Mouse (Mus musculus) ZHBTc4 (cell line): ENCODE data around the gene Prrg4.
"Not testable (repeated sequence)": the region's sequence is repeated elsewhere in the genome, so short reads cannot be mapped to it uniquely, and the experiment has no call there.

Experiments
- DNase-seq: peaks from one replicate; pipeline ENCODE4 v3.0.0-alpha.2; 2011; ENCODE audit warnings: low read depth, low spot score

Prrg4 gene

GRCm38 (mm10) chr2:104849276-104849990 lies at the start of gene Prrg4:
Gene Prrg4, minus strand, starts transcription at chr2:104849876.
- peak; percentile 87 for DNase-seq

- DNase-seq = peak; percentile 69
Observed at GRCm38 (mm10) chr2:104887882-104888566, 38.3 kb upstream of the Prrg4 start.

- DNase-seq = not testable (repeated sequence)
Observed at GRCm38 (mm10) chr2:104887331-104887730, 37.7 kb upstream of the Prrg4 start.

GRCm38 (mm10) chr2:104886109-104886508 lies 36.4 kb upstream of the Prrg4 start:
- peak; percentile 30 for DNase-seq

DNA sequence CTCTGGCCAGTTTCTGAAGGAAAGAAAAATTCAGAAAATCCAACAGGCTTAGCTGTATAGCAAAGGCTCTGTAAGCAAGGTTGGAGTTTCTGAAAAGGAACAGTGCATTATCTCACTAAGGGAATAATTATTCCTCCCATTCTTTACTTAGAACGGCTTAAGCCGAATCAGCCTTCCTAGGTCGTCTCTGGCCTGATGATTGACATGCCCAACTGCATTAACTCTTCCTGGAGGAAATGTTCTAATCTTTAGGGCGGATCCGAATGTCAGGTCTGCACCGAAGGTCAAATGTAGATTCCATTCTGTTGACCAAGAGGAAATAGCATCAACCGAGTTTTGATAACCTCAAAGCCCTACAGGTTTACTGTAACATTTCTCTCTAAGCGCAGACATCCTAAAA lies 29.1 kb upstream of the Prrg4 start:
- peak; percentile 13 for DNase-seq

DNA sequence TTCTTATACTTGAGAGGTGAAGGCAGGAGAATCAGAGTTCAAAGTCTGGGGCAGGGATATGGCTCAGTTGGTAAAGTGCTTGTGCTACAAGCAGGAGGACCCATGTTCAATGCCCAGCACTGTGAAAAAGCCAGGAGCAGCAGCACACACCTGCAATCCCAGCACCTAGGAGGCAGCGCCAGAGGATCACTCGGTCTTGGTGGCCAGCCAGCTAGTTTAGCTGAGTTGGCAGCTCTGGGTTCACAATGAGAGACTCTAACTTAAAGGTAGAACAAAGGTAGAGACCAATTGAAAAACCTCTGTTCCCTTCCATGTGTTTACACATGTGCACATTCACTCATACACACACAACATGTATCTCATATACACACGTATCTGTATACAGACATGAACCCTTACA lies 19.4 kb upstream of the Prrg4 start:
- DNase-seq = no peak

- DNase-seq = peak; percentile 23
Observed at GRCm38 (mm10) chr2:104867282-104867855, 17.7 kb upstream of the Prrg4 start, which contains the start of gene Ccdc73. Gene Ccdc73, plus strand, starts transcription at chr2:104867805.

DNA sequence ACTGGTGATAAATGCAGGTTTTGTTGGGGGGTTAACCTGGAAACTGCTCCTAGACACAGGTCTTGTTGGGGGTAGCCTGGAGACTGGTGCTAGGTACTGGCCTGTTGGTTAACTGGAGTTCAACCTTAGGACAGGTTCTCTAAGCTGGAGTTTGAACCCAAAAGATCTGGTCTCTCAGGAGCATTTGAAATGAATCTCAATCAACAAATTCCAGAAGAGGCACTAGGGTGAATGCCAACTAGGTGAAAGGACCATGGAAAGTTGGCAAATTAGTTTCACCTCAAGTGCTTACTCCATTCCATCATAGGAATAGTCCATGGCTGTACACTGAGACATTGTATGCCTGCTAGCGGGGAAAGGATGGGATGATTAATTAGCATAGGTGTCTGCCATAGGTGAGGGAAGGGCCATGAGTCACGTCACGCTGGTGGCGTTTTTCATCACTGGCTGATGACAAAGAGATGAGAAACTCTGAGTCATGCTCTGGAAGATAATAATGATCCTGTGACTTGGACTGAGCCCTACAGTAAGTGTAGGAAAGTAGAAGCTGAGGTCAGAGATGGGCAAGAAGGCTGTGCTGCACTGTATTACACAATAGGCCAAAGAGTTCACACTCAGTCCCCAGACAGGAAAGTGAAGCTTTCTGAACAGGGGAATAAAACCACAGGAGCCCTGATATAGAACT lies 14.6 kb upstream of the Prrg4 start:
- no peak for DNase-seq

GRCm38 (mm10) chr2:104860426-104860825 lies 10.8 kb upstream of the Prrg4 start:
- no peak for DNase-seq

GRCm38 (mm10) chr2:104859060-104859459 lies 9.4 kb upstream of the Prrg4 start:
- peak; percentile 14 for DNase-seq

DNA sequence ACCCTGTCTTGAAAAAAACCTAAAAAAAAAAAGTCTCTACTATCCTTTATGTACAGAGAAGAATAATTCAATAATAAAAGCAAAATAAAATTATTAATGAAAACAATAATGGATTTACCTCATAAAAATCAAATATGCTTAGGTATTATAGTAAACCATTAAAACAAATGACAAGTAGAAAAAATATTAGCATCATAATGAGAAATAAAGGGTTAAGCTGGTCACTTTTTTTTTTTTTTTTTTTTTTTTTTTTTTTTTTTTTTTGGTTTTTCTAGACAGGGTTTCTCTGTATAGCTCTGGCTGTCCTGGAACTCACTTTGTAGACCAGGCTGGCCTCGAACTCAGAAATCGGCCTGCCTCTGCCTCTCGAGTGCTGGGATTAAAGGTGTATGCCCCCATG lies 8.4 kb upstream of the Prrg4 start:
- not testable (repeated sequence) for DNase-seq

- DNase-seq = peak; percentile 60
Observed at GRCm38 (mm10) chr2:104856218-104856617, 6.5 kb upstream of the Prrg4 start.

- peak; percentile 46 for DNase-seq
Observed at GRCm38 (mm10) chr2:104855732-104856131, 6.1 kb upstream of the Prrg4 start.

DNA sequence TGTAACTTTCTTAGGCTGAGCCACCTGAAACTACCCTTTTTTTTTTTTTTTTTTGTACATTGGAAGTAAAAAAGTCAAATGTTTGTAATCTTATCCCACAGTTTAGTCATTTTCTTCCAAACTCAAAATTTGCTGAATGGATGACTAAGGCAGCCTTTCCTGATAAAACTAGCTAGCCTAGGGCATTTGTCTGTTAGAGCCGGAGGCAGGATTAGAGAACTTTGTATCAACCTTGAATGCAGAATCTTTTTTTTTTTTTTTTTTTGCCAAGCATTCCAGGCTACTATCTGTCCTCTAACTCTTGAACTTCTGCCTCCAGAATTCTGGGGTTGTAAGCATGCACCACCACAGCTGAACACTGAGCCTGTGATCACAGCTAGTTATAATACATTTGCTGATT lies 5.2 kb upstream of the Prrg4 start:
- DNase-seq = no peak

GRCm38 (mm10) chr2:104852546-104852945 lies 2.9 kb upstream of the Prrg4 start:
- no peak for DNase-seq

- peak; percentile 53 for DNase-seq
Observed at GRCm38 (mm10) chr2:104851686-104852085, 2.0 kb upstream of the Prrg4 start.

DNA sequence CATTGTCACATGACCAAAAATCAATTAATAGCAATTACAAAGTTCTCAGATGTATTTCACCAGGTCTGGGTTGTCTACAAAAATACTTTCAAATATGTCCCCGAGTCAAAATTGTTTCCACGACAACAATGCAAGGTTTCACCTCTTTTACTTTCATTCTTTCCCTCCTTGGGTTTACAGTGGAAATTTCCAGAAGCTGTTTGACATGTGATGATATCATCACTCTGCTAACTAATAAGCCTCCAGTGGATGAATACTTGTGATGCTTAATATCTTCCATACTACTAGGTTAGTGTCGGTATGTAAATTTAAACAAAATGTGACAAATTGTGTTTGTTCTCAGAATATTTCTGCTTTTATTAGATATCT lies 299 bp upstream of the Prrg4 start:
- no peak for DNase-seq

DNA sequence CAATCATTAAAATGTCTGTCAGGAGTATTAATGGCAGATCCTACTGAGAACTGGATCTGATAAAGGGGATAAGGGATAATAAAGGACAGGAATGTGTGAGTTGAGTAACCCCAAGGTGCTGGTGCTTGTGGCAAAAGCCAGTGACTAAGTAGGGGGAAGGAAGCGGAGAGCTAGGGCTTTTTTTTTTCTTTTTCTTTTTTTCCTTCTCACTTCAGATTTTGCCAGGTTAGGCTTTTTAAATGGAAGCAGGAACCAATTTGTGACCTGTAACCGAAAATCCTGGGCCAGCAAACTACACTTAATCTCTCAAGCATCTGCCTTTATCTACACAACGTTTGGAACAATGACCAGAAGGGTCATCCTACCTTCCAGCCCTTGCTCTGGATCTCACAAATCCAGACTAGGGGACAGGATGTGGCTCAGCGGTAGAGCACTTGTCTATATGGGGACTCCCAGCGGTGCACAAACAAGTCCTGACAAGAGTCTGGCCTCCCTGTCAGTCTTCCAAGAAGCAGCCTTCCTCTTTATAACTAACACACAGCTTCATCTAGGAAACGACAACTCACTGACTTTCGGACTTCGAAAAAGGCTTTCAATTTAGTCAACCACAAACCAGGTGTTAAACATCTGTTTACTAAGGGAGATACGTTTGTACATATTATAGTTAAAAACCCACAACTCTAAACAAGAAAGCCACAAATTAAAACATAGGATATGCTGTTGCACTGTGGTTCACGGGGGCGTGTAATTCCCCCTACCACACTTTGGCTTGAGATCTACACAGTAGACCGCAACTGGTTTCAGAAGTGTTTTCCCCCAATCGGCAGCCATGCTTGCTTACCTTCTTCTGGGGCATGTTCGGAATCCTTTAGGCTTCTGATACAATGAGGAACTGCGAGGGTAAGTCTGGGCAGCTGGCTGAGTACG lies 1.2 kb downstream of the Prrg4 start:
- peak; percentile 26 for DNase-seq

GRCm38 (mm10) chr2:104847645-104848044 lies 2.0 kb downstream of the Prrg4 start:
- DNase-seq = peak; percentile 32

DNA sequence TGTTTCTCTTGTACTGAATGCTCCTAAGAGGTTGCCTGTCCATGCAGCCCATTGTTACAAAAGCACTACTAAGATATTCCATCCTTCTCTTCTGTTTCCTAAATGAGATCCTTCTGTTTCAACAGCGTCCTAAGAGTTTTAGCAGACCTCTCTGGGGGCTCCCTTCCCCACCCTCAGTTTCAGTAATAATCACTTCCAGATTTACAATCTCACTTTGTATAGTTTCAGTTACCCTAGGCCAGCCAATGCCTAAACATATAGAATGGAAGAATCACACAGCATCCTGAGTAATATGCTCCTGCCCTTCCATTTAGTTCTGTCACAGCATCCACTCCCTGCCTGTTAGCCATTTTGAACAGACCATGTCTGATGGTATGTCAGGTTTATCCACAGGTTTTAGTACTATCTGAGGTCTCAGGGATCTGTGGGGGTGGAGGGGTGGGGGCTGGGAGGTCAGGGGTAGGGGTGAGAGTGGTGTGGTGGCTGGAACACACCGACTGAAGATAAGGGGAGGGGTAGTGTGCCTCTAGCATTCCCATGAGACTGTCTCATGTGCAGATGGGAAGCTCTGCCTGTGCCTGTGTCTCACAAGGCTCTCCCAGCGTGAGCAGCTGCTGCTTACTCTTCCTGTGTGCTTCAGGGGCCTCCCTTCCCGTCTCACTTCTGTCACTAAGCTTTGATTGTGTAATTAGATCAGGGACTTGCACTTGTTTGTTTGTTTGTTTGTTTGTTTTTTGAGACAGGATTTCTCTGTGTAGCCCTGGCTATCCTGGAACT lies 2.9 kb downstream of the Prrg4 start:
- DNase-seq = no peak
